Mouse (Mus musculus) spleen, adult 18-20 months (tissue): Measurements from ENCODE around the gene Olfr1378.

ENCODE experiments used
- DNase-seq, 2 experiments: peaks; one replicate each; pipeline ENCODE4 v3.0.0; 2022; ENCODE audit warnings: mixed read lengths in 2 of 2

The Olfr1378 gene

GRCm38 (mm10) chr11:50966230-50966629 is at the start of gene Olfr1378:
TSS of gene Olfr1378 (plus strand) at chr11:50966530.
- DNase-seq = no peak

DNA sequence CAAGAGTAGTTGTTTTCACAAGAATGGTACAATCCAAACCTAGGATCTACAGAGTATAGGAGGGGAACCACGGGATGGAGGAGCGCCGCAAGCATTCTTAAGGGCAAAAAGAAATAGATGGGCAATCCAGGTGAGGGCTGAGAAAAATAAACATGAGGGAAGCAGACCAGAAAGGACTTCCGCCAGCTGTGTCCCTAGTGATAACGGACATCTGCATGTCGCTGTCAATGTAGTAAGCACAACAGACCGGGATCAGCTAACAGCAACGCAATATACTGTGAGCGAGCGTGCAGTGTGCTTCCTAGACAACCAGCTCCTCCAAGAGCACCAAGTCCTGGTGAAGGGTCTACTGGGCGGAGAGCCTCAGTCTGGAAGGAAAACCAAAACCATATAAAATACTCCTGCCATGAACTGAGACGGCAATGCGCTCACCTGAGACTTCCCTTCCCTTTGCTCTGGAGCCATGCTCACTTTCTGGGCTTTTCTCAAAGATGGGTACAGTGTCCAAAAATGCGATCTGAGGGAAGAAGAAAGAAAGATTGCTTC is 35.8 kb upstream of the Olfr1378 start:
- DNase-seq = no peak

- DNase-seq = no peak
Measured at GRCm38 (mm10) chr11:50931021-50931420, 35.3 kb upstream of the Olfr1378 start.

GRCm38 (mm10) chr11:50931451-50931866 is 34.9 kb upstream of the Olfr1378 start, which contains the start of gene Zfp354b:
TSS of gene Zfp354b (minus strand) at chr11:50931633.
- DNase-seq = peak; percentile 41 to 56

GRCm38 (mm10) chr11:50932040-50932439 is 34.3 kb upstream of the Olfr1378 start:
- DNase-seq = no peak

GRCm38 (mm10) chr11:50938435-50938834 is 27.9 kb upstream of the Olfr1378 start:
- DNase-seq = no peak

DNA sequence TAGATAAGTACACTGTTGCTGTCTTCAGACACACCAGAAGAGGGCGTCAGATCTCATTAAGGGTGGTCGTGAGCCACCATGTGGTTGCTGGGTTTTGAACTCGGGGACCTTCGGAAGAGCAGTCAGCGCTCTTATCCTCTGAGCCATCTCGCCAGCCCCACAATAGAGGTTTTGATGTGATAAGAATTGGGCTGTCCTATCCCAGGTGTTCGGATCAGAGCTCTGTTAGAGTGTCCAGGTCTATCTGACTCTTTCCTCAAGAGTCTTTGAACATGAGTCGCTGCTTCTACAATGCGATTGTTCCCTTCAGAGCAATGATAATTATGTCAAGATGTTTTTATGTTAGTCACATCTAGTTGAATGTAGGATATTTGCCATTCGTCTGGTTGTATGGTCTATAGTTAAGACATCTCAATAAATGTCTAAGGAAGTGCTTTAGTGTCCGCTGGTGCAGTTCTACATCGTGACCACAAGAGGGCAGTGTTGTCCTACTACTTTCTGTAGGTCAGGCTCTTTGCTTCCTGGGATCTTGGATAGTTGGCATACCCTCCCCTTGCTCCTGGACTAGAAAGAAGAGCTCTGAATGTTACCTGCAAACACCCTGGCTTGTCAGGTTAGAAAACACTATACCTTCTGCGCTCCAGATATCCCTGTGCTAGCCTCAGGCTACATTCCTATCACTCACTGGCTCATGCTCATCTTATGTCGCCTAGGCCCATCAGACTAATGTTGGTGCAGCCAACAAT is 26.5 kb upstream of the Olfr1378 start:
- DNase-seq = no peak

GRCm38 (mm10) chr11:50942386-50942785 is 23.9 kb upstream of the Olfr1378 start:
- no peak for DNase-seq

- DNase-seq = no peak
Measured at GRCm38 (mm10) chr11:50943506-50943905, 22.8 kb upstream of the Olfr1378 start, which contains the start of gene 4933414I15Rik. TSS of gene 4933414I15Rik (minus strand) at chr11:50943765.

GRCm38 (mm10) chr11:50952290-50952689 is 14.0 kb upstream of the Olfr1378 start:
- no peak for DNase-seq

DNA sequence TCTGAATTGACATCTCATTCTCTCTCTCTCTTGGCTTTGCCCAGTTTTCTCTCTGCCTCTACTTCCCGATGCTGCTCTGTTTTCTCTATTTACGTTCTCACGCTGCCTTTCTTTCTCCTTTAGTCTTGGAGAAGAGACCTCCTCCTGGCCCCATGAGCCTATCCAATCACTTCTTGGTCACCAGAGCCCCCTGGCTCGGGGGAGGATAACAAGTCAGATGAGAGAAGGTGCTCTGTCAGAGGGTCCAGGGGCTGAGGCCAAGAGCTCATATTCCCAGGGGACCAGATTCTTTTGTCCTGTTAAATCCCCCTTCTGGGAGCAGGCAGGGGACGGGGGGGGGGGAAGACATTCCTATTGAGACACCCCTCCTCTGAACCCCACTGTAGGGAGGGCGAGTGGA is 12.7 kb upstream of the Olfr1378 start, which contains the start of gene Prop1:
Prop1 (minus strand) TSS at position 101 of the 400 bp plus-strand sequence.
- DNase-seq = no peak

DNA sequence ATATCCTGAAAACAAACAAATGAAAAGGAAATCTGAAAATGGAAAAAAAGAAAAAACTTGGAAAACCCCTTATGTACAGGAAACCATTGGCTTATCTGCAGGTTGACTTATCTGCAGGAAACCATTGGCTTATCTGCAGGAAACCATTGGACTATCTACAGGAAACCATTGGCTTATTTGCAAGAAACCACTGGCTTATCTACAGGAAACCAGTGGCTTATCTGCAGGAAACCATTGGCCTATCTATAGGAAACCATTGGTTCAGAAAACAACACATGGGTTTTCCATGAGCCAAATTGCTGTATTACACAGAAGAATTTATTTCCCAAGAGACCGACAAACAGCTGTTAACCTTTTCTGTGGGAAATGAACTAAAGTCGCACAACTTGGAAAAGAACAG is 1.4 kb upstream of the Olfr1378 start:
- DNase-seq = no peak

DNA sequence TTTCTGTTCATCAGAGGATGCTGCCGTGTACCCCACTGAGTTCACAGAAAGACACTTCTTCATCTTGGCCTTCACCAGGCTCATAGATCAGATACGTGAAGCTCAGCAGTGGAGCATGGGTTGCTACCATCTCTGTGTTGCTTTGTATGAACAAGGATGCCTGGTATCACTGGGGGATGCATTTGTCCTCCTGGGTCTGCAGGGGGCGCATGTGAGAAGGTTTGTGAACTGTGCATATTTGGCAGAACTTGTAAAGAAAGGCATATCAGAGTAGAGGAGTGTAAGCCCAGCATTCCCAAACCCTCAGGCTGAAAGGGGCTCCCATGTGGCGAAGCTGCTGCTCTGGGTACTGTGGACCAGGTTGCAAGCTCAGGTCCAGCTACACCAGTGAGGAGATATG is 10.9 kb downstream of the Olfr1378 start:
- no peak for DNase-seq

DNA sequence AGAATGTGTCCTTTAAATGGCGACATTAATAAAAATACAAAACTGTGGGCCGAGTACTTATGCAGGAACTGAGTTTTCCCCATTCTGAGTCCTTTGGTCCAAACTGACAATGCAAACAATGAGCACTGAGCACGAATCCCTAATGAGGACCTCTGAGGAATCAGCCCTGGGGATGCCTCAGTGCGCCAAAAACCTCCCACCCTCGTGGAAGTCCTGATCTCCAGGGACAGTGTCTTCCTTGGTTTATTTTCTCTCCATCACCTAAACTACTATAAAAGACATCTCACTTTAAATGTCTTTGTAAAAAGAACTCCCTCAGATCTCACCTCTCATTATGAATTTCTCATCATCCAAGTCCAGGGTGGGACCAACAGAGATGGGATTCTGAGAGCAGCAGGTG is 15.3 kb downstream of the Olfr1378 start, which contains the start of gene Olfr1377:
Olfr1377 (plus strand) TSS at position 301 of the 400 bp plus-strand sequence.
- no peak for DNase-seq

- DNase-seq = no peak
Measured at GRCm38 (mm10) chr11:51003296-51003695, 37.0 kb downstream of the Olfr1378 start, which contains the start of gene Olfr51. TSS of gene Olfr51 (plus strand) at chr11:51003596.

GRCm38 (mm10) chr11:51011821-51012220 is 45.5 kb downstream of the Olfr1378 start:
- no peak for DNase-seq

DNA sequence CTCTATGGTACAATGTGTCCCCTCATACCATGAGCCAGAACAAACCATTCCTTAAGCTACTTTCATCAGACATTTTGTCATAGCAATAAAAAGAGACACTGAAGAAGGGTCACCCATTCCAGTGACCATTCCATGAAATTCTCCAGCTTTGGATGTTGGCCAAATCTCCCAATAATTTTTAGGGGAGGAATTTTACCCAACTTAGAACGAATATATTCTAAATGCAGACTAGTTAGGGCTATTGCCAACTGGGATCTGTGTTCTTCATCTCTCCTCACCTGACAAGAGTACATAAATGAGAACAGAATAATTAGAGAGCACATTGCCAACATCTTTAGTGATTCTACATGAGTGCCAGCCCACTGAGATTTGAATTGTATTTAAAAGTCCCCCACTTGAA is 47.6 kb downstream of the Olfr1378 start, which contains the start of gene Olfr54:
Olfr54 (plus strand) TSS at position 301 of the 400 bp plus-strand sequence.
- DNase-seq = no peak

DNA sequence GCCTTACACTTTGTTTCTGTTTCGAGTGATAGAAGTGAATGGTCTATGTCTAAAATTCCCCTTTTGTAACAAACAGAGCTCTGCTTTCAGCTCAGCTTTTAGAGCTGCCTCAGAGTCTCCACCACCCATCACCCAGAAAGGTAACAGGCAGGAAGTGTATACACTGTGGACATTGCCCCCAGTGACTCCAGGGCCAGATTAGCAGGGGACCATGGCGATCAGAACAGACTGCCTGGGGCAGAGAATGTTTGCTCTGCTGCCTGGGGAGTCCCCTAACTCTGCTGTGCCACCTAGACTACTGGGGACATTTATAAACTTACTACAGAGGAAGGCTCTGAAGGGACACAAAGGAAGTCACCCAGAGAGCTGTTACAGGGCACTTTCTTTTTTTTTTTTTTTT is 50.0 kb downstream of the Olfr1378 start:
- DNase-seq = no peak
